Mouse (Mus musculus) embryonic facial prominence, embryonic 14.5 days (tissue): Measurements from ENCODE around the gene Chmp2b. TPM values are rescaled to one million over a fixed set of nuclear protein-coding genes. Genes with fewer than 3 reads are reported as not detected.
A peak's percentile ranks its signal among the peaks of the same experiment; 100 is the strongest.

Experiments used
- ATAC-seq: fragments of 200-750 bp; cut with Nextera tagmentation; 2 replicates; pipeline ENCODE4 v1.8.0; 2017; ENCODE audit warnings: low read depth, moderate number of reproducible peaks, moderate TSS enrichment
- DNase-seq: peaks from one replicate; pipeline ENCODE4 v3.0.0-alpha.2; 2015; ENCODE audit warnings: low spot score
- H3K27ac ChIP-seq: fragments of 300-500 bp; sonication (generic); replicated peaks from 2 replicates; pipeline ENCODE4 v1.5.1; 2014; ENCODE audit warnings: low read depth, mild to moderate bottlenecking, low read length, moderate library complexity
- H3K27me3 ChIP-seq: fragments of 300-500 bp; sonication (generic); replicated peaks from 2 replicates; pipeline ENCODE4 v1.6.1; 2014; ENCODE audit warnings: low read length; ENCODE audit not compliant: control insufficient read depth, insufficient read depth
- H3K36me3 ChIP-seq: fragments of 300-500 bp; sonication (generic); 2 replicates; pipeline ENCODE4 v1.6.1; 2014; ENCODE audit warnings: low read length, mixed read lengths; ENCODE audit not compliant: control insufficient read depth, insufficient read depth
- H3K4me1 ChIP-seq: fragments of 300-500 bp; sonication (generic); 2 replicates; pipeline ENCODE4 v1.6.1; 2014; ENCODE audit warnings: antibody characterized with exemption, low read length; ENCODE audit not compliant: control insufficient read depth, insufficient read depth
- H3K4me2 ChIP-seq: fragments of 300-500 bp; sonication (generic); 2 replicates; pipeline ENCODE4 v1.6.1; 2014; ENCODE audit warnings: low read depth, mild to moderate bottlenecking, low read length, moderate library complexity, mixed read lengths
- H3K4me3 ChIP-seq: fragments of 300-500 bp; sonication (generic); 2 replicates; pipeline ENCODE4 v1.5.1; 2014; ENCODE audit warnings: low read depth, mild to moderate bottlenecking, low read length
- H3K9ac ChIP-seq: fragments of 300-500 bp; sonication (generic); 2 replicates; pipeline ENCODE4 v1.6.1; 2014; ENCODE audit warnings: low read depth, mild to moderate bottlenecking, low read length, moderate library complexity, mixed read lengths
- H3K9me3 ChIP-seq: fragments of 300-500 bp; sonication (generic); 2 replicates; pipeline ENCODE4 v1.6.1; 2016; ENCODE audit warnings: low read length; ENCODE audit not compliant: control insufficient read depth
- WGBS: fragments of 180-500 bp; shearing (Covaris S2); extraction: QIAGEN DNeasy Blood & Tissue Kit; methylation state at CpG from one replicate; pipeline ENCODE4 v1.1.7; 2014; 5-methylcytosine and 5-hydroxymethylcytosine counted together
- polyA plus RNA-seq: library from polyadenylated mRNA; unstranded; fragments of >200 nt; fragmentation: Nextera tagmentation; extraction: Ambion mirVana; gene quantifications from 2 replicates; pipeline ENCODE4 v1.2.1, GENCODE M21; 2014

The Chmp2b gene
- polyA plus RNA-seq, result 95.3 and 97.2 TPM in 2 replicates

DNA sequence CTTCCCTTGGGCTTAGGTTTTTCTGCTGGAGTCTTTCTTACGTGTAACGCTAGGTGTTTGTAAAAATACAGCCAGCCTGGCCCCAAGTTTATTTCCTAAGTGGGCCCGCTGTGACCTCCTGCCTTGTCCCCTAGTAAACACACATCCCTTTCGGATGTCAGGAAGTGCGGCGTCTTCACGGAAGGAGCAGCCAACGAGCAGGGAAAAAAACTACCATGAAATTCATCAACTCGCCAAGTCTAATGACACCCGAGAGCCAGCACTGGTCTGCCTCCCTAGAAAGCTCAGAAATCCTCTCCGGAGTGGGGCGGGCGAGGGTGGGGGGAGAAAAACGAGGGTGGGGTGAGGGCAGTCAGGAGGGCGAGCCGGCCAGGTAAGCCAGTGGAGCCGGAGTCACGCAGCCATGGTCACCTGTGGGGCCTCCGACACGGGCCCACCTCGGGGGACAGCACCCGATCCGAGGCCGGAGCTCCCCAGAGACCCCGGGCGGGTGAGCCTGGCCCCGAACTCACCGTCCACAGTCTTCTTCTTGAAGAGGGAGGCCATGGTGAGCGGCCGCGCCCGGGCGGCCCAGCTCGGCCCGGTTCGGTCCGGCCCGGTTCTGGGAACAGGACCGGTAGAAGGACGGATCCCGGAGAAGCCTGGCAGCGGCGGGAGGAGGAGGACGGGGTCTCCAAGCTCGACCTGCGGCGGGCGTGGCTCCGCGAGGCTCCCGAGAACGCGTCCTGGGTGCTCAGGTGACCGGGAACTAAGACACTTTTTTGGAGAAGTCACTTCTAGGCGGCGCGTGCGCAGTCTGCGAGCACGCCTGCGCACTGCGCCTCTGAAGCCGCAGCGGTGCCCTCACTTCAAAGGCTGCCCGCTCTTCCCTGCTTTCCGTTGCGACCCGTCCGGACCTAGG, at the start of gene Chmp2b:
Chmp2b (minus strand) TSS at position 764 of the 901 bp plus-strand sequence.
- no peaks in the 10 kb centered on the region for H3K27me3 ChIP-seq
- H3K4me3 ChIP-seq, result peak within 1 kb of the TSS; percentile 94
- H3K27ac ChIP-seq, result peak within 1 kb of the TSS; percentile 75
- WGBS, result under 1% methylated on average over 30 of the region's 69 CpGs
- peak; percentile 95 for DNase-seq
- H3K4me2 ChIP-seq, result peak within 1 kb of the TSS; percentile 75
- peak within 1 kb of the TSS; percentile 88 for H3K9ac ChIP-seq
- H3K36me3 ChIP-seq, result no peaks in the 10 kb centered on the region
- H3K9me3 ChIP-seq, result no peaks in the 10 kb centered on the region
- H3K4me1 ChIP-seq, result 0 out of 2 replicates have a peak, but pooled peaks cover 4% of the 10 kb centered on the region
- ATAC-seq, result peak; percentile 95

DNA sequence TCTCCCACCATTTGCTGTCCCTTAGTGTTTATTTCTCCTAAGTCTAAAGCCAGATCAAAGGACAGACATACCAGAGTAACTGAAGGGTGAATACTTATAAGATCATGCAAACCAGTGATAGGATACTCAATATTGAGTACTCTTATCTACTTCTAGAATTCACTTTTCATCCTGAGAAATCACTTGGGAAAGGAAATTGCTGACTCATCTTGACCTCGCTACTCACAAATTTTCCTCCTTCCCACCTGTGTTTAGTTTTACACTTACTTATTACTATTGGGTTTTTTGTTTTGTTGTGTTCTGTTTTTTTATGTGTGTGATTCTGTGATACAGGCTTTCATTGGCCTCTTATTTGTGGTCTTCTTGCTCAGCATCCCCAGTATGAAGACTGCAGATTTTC, 49.2 kb upstream of the Chmp2b start:
- no peak overlapping the region for H3K9ac ChIP-seq
- no peaks in the 10 kb centered on the region for H3K27me3 ChIP-seq
- H3K27ac ChIP-seq, result no peak overlapping the region
- H3K36me3 ChIP-seq, result no peaks in the 10 kb centered on the region
- H3K9me3 ChIP-seq, result no peaks in the 10 kb centered on the region
- no peaks in the 10 kb centered on the region; the same call in 1 of the 2 replicates for H3K4me1 ChIP-seq
- no peak overlapping the region for H3K4me3 ChIP-seq
- no peak overlapping the region for H3K4me2 ChIP-seq
- ATAC-seq (no peak), DNase-seq (no peak)
- WGBS, result 91% methylated on average over 1 of the region's 1 CpGs

DNA sequence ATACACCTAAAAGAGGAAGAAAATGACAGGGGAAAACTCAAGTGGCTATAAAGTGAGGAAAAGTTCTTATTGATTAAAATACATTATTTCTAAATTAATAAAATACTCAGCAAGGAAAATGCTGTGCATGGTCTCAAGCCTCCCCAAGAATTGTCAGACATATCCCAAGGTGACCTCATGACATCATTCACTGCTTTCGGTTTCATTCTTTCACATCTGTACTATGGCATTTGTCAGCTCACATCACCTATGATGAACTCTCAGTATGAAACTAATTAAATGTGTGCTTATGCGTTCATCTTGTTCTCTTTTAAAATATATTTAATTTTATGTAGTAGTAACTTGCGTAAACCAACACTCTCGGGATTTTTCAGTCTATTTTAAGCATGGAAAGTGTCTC, 38.3 kb upstream of the Chmp2b start:
- DNase-seq (no peak), ATAC-seq (no peak)
- H3K9ac ChIP-seq, result no peak overlapping the region
- no peak overlapping the region for H3K4me2 ChIP-seq
- H3K36me3 ChIP-seq, result no peaks in the 10 kb centered on the region
- H3K4me3 ChIP-seq, result no peak overlapping the region
- no peak overlapping the region for H3K27ac ChIP-seq
- no peaks in the 10 kb centered on the region for H3K27me3 ChIP-seq
- 71% methylated on average over 4 of the region's 4 CpGs for WGBS
- H3K9me3 ChIP-seq, result no peaks in the 10 kb centered on the region
- H3K4me1 ChIP-seq, result no peaks in the 10 kb centered on the region

DNA sequence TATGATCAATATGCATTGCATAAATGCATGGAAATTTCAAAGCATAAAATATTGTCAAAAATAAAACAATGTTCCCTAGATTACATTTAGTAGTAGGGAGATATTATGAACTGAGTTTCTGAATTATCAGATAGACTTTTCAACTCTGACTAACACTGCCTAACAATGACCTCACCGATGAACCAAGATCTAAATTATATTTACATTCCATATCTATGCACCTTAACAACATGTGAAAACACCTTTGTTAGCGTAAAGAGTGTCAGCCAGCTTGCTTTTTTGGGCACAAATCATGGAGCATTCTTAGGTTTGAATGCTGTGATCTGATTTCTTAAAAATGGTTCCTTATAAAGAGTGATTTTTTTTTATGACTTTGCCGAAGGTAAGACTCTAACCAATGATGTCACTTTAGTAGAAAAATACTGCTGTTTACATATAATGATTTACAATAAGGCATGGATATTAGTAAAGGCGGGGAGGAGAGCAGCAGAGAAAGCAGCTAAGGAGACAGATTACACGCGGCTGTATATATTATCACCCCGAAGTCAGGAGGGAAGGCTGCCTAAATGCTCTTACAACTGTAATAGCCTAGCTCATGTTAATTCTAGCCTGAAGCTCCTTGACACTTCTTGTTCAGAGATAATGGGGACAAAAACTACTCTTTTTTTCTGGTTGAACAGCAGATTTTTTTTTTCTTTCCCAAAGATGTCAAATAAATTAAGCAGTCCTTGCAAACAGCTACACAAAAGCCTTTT, 23.8 kb upstream of the Chmp2b start:
- Histone ChIP-seq H3K9ac (no peak overlapping the region), H3K9me3 (no peaks in the 10 kb centered on the region), H3K4me2 (no peak overlapping the region), H3K4me3 (no peak overlapping the region), H3K36me3 (no peaks in the 10 kb centered on the region), H3K27ac (no peak overlapping the region), H3K4me1 (no peaks in the 10 kb centered on the region), H3K27me3 (no peaks in the 10 kb centered on the region)
- no peak for DNase-seq
- 81% methylated on average over 7 of the region's 7 CpGs for WGBS
- ATAC-seq, result no peak

DNA sequence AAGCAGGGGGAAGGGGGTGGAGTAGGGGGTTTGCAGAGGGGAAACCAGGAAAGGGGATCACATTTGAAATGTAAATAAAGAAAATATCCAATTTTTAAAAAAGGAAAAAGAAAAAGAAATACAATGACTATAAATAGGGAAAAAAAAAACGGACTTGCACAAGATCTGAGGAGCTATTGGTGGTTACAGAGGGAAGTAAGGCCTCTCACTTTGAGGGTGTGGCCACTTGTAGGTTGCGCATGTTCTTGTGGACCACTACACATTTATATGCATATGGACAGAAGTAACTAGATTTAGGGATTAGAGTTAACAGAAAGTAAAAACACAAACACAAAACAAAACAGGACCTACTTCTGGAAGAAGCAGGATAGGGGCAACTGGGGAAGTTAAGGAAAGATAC, 23.2 kb upstream of the Chmp2b start:
- H3K27ac ChIP-seq, result no peak overlapping the region
- no peak overlapping the region for H3K4me3 ChIP-seq
- H3K9me3 ChIP-seq, result no peaks in the 10 kb centered on the region
- ATAC-seq (no peak), DNase-seq (no peak)
- no peaks in the 10 kb centered on the region for H3K4me1 ChIP-seq
- no peak overlapping the region for H3K9ac ChIP-seq
- no peak overlapping the region for H3K4me2 ChIP-seq
- no peaks in the 10 kb centered on the region for H3K36me3 ChIP-seq
- 85% methylated on average over 2 of the region's 2 CpGs for WGBS
- no peaks in the 10 kb centered on the region for H3K27me3 ChIP-seq

DNA sequence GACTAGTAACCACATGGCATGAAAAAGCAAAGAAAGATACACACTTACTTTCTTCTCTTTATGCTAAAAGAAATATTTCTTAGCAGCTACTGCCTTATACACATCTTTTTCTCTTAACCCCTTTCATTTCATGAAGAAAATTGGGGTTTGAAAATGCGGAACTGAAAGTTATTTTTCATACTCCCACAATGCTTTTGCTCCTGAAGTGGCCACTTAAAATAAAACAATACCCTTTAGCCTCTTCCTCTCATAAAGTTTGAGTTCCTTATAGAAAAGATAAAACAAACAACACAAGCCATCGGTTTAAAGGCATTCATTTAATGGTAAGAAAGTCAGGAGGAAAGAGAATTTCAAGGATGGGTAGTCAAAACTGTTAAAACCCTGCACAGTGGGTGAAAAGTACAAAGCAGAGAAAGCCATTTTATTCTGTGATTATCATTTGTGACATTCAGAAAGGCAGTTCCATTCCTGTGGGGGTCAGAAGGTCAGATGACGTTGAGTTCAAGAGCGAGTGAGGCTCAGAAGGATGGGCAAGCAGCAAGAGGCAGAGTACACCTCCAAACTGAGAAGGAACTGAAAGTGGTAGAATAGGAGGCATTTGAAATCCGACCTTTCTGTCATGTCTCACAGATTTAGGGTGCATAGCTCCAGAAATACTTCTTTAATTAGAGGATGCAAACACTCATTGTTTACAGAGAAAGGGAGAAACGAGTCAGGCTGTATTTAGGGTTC, 14.9 kb upstream of the Chmp2b start:
- H3K4me1 ChIP-seq, result no peaks in the 10 kb centered on the region
- H3K9ac ChIP-seq, result no peak overlapping the region
- no peaks in the 10 kb centered on the region for H3K27me3 ChIP-seq
- H3K4me2 ChIP-seq, result no peak overlapping the region
- ATAC-seq (no peak), DNase-seq (no peak)
- no peak overlapping the region for H3K27ac ChIP-seq
- 56% methylated on average over 6 of the region's 6 CpGs for WGBS
- H3K9me3 ChIP-seq, result no peaks in the 10 kb centered on the region
- H3K4me3 ChIP-seq, result no peak overlapping the region
- H3K36me3 ChIP-seq, result no peaks in the 10 kb centered on the region

DNA sequence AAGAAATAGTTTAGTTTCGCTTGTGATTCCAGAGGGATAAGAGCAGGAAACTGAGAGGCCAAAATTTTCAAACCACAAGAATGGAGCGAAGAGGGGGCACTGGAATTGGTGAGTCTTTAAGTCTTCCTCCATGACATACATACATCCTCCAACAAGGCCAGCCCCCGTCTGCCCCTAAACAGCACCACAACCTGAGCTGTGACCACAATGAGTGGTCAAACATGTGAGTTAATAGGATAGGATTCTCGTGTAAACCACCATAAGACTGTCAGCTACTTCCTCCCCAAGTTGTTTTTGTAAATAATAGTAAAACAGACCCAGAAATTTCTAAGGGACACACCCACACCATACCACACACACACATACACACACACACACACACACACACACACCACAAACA, 6.3 kb upstream of the Chmp2b start:
- H3K27ac ChIP-seq, result no peak overlapping the region
- DNase-seq (no peak), ATAC-seq (no peak)
- H3K9ac ChIP-seq, result no peak overlapping the region
- H3K27me3 ChIP-seq, result no peaks in the 10 kb centered on the region
- WGBS, result 75% methylated on average over 4 of the region's 4 CpGs
- H3K4me3 ChIP-seq, result no peak overlapping the region
- H3K4me2 ChIP-seq, result no peak overlapping the region
- H3K4me1 ChIP-seq, result no peaks in the 10 kb centered on the region
- no peaks in the 10 kb centered on the region for H3K36me3 ChIP-seq
- H3K9me3 ChIP-seq, result no peaks in the 10 kb centered on the region

DNA sequence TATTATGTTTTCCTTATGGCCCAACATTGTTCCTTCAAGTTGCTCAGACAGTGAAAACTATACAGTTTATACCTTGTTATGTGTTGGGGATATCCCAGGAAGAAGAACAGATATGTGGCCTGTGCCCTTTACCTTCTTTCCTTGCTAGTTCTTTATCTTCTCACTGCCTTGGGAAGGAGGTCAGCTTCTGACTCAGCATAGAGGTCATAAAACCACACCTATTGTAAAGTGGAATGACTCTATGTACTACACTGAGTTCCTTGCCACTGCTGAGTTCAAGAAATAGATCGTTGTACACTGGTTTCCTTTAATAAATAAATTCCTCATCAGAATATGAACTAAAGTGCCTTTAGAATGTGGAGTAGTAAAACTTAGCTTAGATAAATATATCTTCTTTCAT, 2.4 kb upstream of the Chmp2b start:
- DNase-seq (no peak), ATAC-seq (no peak)
- Histone ChIP-seq H3K27ac (no peak overlapping the region), H3K4me2 (no peak overlapping the region), H3K9ac (no peak overlapping the region), H3K9me3 (no peaks in the 10 kb centered on the region), H3K27me3 (no peaks in the 10 kb centered on the region), H3K4me1 (0 out of 2 replicates have a peak, but pooled peaks cover 4% of the 10 kb centered on the region), H3K4me3 (no peak overlapping the region), H3K36me3 (no peaks in the 10 kb centered on the region)
- WGBS, result 88% methylated on average over 1 of the region's 1 CpGs
